Mouse (Mus musculus) midbrain, postnatal 0 days (tissue): ENCODE data around the gene Arhgef9. TPM values are rescaled to one million over a fixed set of nuclear protein-coding genes. Genes with fewer than 3 reads are reported as not detected.

ENCODE experiments used
- ATAC-seq: fragments of 200-750 bp; cut with Nextera tagmentation; 2 replicates; pipeline ENCODE4 v1.8.0; 2017; ENCODE audit warnings: moderate number of reproducible peaks, mild to moderate bottlenecking, moderate TSS enrichment, moderate library complexity; ENCODE audit not compliant: low FRiP score
- DNase-seq: peaks from one replicate; pipeline ENCODE4 v3.0.0-alpha.2; 2015; ENCODE audit warnings: low spot score
- H3K27ac ChIP-seq: fragments of 300-500 bp; sonication (generic); 2 replicates; pipeline ENCODE4 v1.5.1; 2014; ENCODE audit warnings: low read depth, mild to moderate bottlenecking, low read length, mixed read lengths
- H3K27me3 ChIP-seq: fragments of 300-500 bp; sonication (generic); 2 replicates; pipeline ENCODE4 v1.6.1; 2014; ENCODE audit warnings: low read length, control low read depth, mixed read lengths; ENCODE audit not compliant: insufficient read depth
- H3K36me3 ChIP-seq: fragments of 300-500 bp; sonication (generic); 2 replicates; pipeline ENCODE4 v1.6.1; 2014; ENCODE audit warnings: low read length, control low read depth, mixed read lengths; ENCODE audit not compliant: insufficient read depth
- H3K4me1 ChIP-seq: fragments of 300-500 bp; sonication (generic); 2 replicates; pipeline ENCODE4 v1.6.1; 2014; ENCODE audit warnings: mild to moderate bottlenecking, control low read depth, antibody characterized with exemption, low read length, mixed read lengths; ENCODE audit not compliant: insufficient read depth
- H3K4me2 ChIP-seq: fragments of 300-500 bp; sonication (generic); 2 replicates; pipeline ENCODE4 v1.6.1; 2014; ENCODE audit warnings: low read depth, mild to moderate bottlenecking, low read length, mixed read lengths; ENCODE audit not compliant: poor library complexity, severe bottlenecking
- H3K4me3 ChIP-seq: fragments of 300-500 bp; sonication (generic); 2 replicates; pipeline ENCODE4 v1.5.1; 2014; ENCODE audit warnings: low read depth, mild to moderate bottlenecking, low read length, moderate library complexity
- H3K9ac ChIP-seq: fragments of 300-500 bp; sonication (generic); replicated peaks from 2 replicates; pipeline ENCODE4 v1.6.1; 2014; ENCODE audit warnings: mild to moderate bottlenecking, low read length, moderate library complexity, mixed read lengths; ENCODE audit not compliant: poor library complexity, severe bottlenecking
- H3K9me3 ChIP-seq: fragments of 300-500 bp; sonication (generic); 2 replicates; pipeline ENCODE4 v1.6.1; 2016; ENCODE audit warnings: low read length, control low read depth
- CTCF ChIP-seq: IDR thresholded peaks from 2 replicates; pipeline ENCODE4 v1.5.1; 2016; ENCODE audit warnings: antibody characterized with exemption, mild to moderate bottlenecking
- WGBS: fragments of 180-500 bp; shearing (Covaris S2); extraction: QIAGEN DNeasy Blood & Tissue Kit; methylation state at CpG from one replicate; pipeline ENCODE4 v1.1.7; 2014; 5-methylcytosine and 5-hydroxymethylcytosine counted together
- polyA plus RNA-seq: library from polyadenylated mRNA; unstranded; fragments of >200 nt; fragmentation: Nextera tagmentation; extraction: Ambion mirVana; gene quantifications from 2 replicates; pipeline ENCODE4 v1.2.1, GENCODE M21; 2015
- total RNA-seq: library from RNA; depleted of rRNA; stranded (reverse); fragments of >200 nt; gene quantifications from 2 replicates; pipeline ENCODE4 v1.2.3, GENCODE M21; 2014

Arhgef9 gene
- total and polyA plus RNA-seq, 2 experiments from 2014 or later = 31.6 to 61.1 TPM

DNA sequence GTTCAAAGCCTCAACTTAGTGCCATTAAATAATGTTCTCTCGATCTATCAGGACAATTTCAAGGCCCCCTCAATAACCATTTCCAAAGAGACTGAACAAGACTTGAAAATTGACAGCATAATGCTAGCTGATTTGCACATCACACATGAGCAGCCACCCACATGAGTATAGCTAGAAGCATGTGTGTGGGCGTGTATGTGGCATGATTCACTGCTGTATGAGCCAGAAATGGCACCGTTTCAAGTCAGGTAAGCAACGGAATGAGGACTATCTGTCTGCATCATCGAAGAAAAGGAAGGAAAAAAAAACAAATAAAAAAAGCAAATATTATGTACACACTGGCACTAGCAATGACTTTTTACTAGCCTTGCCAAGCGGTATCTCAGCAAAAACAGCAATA lies 32.5 kb downstream of the Arhgef9 start:
- DNase-seq (no peak), ATAC-seq (no peak)
- Histone ChIP-seq H3K4me2 (peak overlapping the region; percentile 60), H3K36me3 (no peaks in the 10 kb centered on the region), H3K4me3 (peak overlapping the region; percentile 47), H3K4me1 (no peaks in the 10 kb centered on the region), H3K27ac (no peak overlapping the region), H3K9ac (no peak overlapping the region), H3K27me3 (no peaks in the 10 kb centered on the region), H3K9me3 (no peaks in the 10 kb centered on the region)
- TF ChIP-seq CTCF = no peak
- 40% methylated on average over 6 of the region's 6 CpGs for WGBS

DNA sequence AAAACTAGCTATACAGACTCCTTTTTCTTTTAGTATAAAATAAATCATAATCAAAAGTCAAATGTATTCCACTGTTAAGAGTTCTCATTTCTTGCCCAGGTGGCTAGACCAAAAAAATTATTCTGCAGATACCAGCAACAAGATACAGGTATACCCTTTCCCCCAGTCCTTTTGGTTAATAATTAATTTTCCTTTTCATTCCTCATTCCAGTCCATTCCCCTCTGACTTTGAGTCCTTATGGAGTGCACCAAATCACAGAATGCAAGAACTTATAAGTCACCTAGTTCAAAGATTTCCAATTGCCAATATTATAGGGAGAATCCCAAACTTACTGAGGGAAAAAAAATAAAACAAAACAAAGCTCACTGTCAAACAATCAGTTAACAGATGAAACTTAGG lies 33.2 kb downstream of the Arhgef9 start:
- Histone ChIP-seq H3K4me1 (no peaks in the 10 kb centered on the region), H3K4me3 (no peak overlapping the region), H3K9me3 (no peaks in the 10 kb centered on the region), H3K27ac (no peak overlapping the region), H3K9ac (no peak overlapping the region), H3K36me3 (no peaks in the 10 kb centered on the region), H3K4me2 (peak overlapping the region; percentile 12; the same call in 1 of the 2 replicates), H3K27me3 (no peaks in the 10 kb centered on the region)
- no peak for TF ChIP-seq CTCF
- no peak for DNase-seq
- ATAC-seq = no peak

DNA sequence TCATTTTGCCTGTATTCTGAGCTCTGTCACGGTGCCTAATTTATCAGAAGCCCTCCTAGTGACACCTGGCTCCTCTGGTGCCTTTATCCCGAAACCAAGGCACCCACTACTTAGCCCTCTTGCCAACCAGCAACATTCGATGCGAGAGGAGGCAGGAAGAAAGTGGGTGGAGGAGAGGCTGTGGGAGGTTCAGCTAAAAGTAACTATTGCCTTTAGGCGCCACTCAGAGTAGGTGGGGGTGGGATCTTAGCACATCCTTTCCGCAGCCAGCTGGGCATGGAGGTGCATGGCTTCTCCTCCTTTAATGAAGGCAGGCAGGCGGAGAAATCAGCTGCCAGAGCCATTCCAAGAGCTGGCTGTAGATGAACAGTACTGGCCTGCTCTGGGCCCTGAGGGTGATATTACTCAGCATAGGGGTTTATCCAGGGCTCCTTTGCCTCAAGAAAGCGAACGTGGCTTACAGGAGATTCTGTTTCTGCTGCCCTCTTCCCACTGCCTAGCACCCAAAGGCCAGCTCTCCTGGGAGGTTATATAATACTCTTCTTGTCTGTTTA lies 39.7 kb downstream of the Arhgef9 start:
- no peak overlapping the region for H3K4me2 ChIP-seq
- H3K27me3 ChIP-seq = no peaks in the 10 kb centered on the region
- H3K9ac ChIP-seq = no peak overlapping the region
- ATAC-seq (no peak), DNase-seq (no peak)
- H3K4me1 ChIP-seq = no peaks in the 10 kb centered on the region
- no peaks in the 10 kb centered on the region for H3K9me3 ChIP-seq
- H3K36me3 ChIP-seq = no peaks in the 10 kb centered on the region
- H3K27ac ChIP-seq = no peak overlapping the region
- WGBS = 24% methylated on average over 9 of the region's 9 CpGs
- no peak for TF ChIP-seq CTCF
- no peak overlapping the region for H3K4me3 ChIP-seq

DNA sequence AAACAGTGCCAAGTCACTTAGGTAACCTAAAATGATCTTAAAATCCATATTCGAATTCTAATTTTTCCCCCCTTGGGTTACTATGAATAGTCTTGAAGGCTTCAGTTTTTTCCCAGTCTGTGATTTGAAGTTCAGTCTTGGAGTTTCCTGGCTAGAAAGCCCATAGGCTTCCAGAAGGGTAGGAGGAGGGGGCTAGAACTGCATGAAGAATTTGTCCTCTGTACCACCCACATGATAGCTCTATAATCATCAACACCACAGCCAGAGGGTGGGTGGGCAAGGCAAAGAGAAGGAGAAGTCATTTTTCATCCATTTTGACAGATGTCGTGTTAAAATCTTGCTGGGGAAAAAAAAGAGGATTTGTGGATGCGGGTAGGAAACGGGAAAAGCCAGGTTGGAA lies 58.0 kb downstream of the Arhgef9 start:
- no peak for TF ChIP-seq CTCF
- DNase-seq = no peak
- 87% methylated on average over 4 of the region's 4 CpGs for WGBS
- Histone ChIP-seq H3K9ac (no peak overlapping the region), H3K27ac (no peak overlapping the region), H3K4me2 (no peak overlapping the region), H3K4me3 (no peak overlapping the region), H3K9me3 (no peaks in the 10 kb centered on the region), H3K36me3 (no peaks in the 10 kb centered on the region), H3K4me1 (no peaks in the 10 kb centered on the region), H3K27me3 (no peaks in the 10 kb centered on the region)
- no peak for ATAC-seq

DNA sequence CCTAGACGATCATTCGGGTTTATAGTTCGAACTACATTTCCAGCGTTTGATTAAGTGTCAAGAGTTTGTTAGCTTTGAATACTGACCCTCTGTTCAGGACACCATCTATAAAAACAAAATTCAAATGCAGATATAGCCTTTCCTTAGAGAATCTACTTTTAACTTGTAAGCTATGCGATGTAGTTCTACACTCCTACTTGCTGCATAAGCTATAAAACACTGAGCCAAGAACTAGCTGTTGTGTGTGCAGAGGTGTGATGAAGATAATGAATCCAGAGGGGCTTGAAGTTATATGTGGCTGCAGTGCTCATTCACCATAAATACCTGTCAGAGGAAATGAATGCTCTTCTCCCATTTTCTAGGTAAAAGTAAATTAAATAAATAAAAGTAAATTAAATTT lies 63.2 kb downstream of the Arhgef9 start:
- Histone ChIP-seq H3K9me3 (no peaks in the 10 kb centered on the region), H3K9ac (no peak overlapping the region), H3K27ac (no peak overlapping the region), H3K4me2 (no peak overlapping the region), H3K27me3 (no peaks in the 10 kb centered on the region), H3K4me3 (no peak overlapping the region), H3K36me3 (no peaks in the 10 kb centered on the region), H3K4me1 (no peaks in the 10 kb centered on the region)
- ATAC-seq (no peak), DNase-seq (no peak)
- no peak for TF ChIP-seq CTCF
- WGBS = 87% methylated on average over 5 of the region's 5 CpGs

DNA sequence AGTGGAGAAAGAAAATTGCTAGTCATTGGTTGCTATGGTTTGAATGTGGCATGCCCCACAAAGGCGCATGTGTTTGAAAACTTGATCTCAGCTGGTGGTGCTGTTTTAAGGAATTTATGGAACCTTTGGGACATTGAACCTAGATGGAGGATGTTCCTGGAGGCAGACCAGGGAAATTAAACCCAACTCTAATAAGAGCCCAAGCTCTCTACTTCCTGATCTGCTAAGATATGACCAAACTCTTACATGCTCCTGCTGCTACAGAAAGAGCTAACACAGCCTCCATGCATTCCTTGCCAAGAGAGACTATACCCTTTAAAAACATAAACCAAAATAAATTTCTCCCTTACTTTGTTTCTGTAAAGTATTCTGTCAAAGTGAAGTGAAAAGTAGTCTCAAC lies 63.7 kb downstream of the Arhgef9 start:
- WGBS = 88% methylated on average over 1 of the region's 1 CpGs
- H3K9me3 ChIP-seq = no peaks in the 10 kb centered on the region
- TF ChIP-seq CTCF = no peak
- no peak overlapping the region for H3K4me3 ChIP-seq
- H3K27me3 ChIP-seq = no peaks in the 10 kb centered on the region
- H3K27ac ChIP-seq = no peak overlapping the region
- no peak for DNase-seq
- no peak for ATAC-seq
- no peak overlapping the region for H3K9ac ChIP-seq
- H3K36me3 ChIP-seq = no peaks in the 10 kb centered on the region
- no peaks in the 10 kb centered on the region for H3K4me1 ChIP-seq
- no peak overlapping the region for H3K4me2 ChIP-seq
